In the genomic region with DNA sequence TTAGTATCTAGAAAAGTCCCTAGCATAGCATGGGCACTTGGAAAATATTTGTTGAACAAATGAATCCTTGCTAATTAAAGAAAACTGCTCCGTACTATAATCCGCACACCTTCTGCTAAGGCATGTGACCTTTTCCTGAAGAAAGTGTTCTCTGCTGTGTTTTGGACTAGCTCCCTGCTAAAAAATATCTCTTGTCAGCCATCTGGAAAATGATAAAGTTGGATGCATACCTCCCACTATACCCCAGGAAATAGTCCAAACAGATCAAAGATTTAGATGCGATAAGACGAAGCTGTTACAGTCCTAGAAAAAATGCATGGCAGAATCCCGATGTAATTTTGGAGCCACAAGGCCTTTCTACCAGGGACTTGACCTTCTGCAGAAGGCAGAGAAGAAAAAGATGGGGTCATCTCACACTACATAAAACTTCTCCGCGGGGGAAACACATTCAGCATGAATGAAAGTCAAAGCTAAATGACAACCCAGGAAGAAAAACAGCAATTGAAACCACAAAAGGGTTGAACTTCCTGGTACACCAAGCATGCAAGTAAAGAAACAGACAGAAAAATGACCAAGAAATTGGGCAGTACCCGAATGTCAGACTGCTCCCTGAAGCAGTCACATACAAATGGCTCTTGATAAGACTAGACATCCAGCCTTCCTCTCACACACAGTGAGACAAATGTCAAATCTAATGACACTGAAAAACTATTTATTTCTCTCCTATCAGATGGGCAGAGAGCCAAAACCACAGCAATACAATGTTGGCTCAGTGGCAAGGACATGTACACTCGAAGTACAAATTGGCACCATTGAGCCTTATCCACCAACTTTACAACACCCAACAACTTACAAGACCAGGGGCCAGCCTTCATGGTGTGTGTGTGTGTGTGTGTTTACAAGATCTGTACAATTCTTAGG, we compare ENCODE assay signal across 11 mouse cellular contexts. TPM values are rescaled to one million over a fixed set of nuclear protein-coding genes. Genes with fewer than 3 reads are reported as not detected.
DNase-seq lines count a peak whose midpoint lies in the region; ATAC-seq and TF ChIP-seq lines count a peak whose summit lies in the region.
"Had no signal": no experiment of that assay in that cellular context is flagged by ENCODE, and none has a peak within 500 bp of the region (broad histone marks: within the 10 kb centered on the region; RNA-seq: fewer than 3 reads in every experiment).

No protein-coding gene starts in this region.

- no peak overlapping the region for H3K9ac ChIP-seq in MEL (ENCODE audit: control insufficient read depth, low read depth, low read length, poor library complexity, severe bottlenecking)
- H3K9ac ChIP-seq in midbrain, embryonic 13.5 days (replicated peaks) = no peak overlapping the region

- peak overlapping the region; percentile 46; the same call in 1 of the 2 replicates for H3K27ac ChIP-seq in layer of hippocampus, adult 2 months
- H3K27ac ChIP-seq in MEL (ENCODE audit: control insufficient read depth, low read depth, low read length) = no peak overlapping the region
- H3K27ac ChIP-seq in cortical plate, adult 2 months (ENCODE audit: insufficient read depth, low read length) = peak overlapping the region; percentile 87
- H3K27ac ChIP-seq in midbrain, embryonic 13.5 days = no peak overlapping the region

- H3K4me2 ChIP-seq in midbrain, embryonic 13.5 days (replicated peaks) = no peak overlapping the region

- peak in 1 of 2 experiments; percentile 40; a peak in 1 of 4 replicates for TF ChIP-seq EP300 in MEL (IDR thresholded peaks at IDR 0.05; ENCODE audit: low read depth in 1 of 2, low read length in 2 of 2)

- peak; percentile 26 for ATAC-seq in megakaryocyte, adult 5-6 weeks (ENCODE audit: poor library complexity, severe bottlenecking)
- ATAC-seq in midbrain, embryonic 13.5 days = no peak
- ATAC-seq: Patski had no signal

- H3K79me2 ChIP-seq in MEL (ENCODE audit: control insufficient read depth, insufficient read depth, low read length, poor library complexity) = no peaks in the 10 kb centered on the region

- no peak for TF ChIP-seq POLR2A in MEL (IDR thresholded peaks at IDR 0.05; ENCODE audit: control insufficient read depth in 1 of 2, insufficient read depth in 1 of 2, low read depth in 1 of 2, low read length in 2 of 2, poor library complexity in 1 of 2)
- TF ChIP-seq POLR2A in cortical plate, adult 2 months (IDR thresholded peaks at IDR 0.05; ENCODE audit: extremely low read depth, insufficient read depth, low read length) = no peak

- WGBS in midbrain, embryonic 13.5 days = 83% methylated on average over 9 of the region's 9 CpGs

- H3K9me3 ChIP-seq in MEL (replicated peaks; ENCODE audit: insufficient read depth, low read length) = no peaks in the 10 kb centered on the region
- H3K9me3 ChIP-seq in midbrain, embryonic 13.5 days = no peaks in the 10 kb centered on the region

- TF ChIP-seq RAD21 in MEL (IDR thresholded peaks at IDR 0.05; ENCODE audit: low read depth, low read length) = no peak

- peaks cover 5 to 13% of the 10 kb centered on the region in 2 experiments for H3K4me1 ChIP-seq in MEL (ENCODE audit: control insufficient read depth in 1 of 2, insufficient read depth in 2 of 2, low read length in 2 of 2)
- peaks cover 3% of the 10 kb centered on the region; the same call in 1 of the 2 replicates for H3K4me1 ChIP-seq in cortical plate, adult 2 months (ENCODE audit: control insufficient read depth, insufficient read depth, low read length)
- H3K4me1 ChIP-seq in midbrain, embryonic 13.5 days (replicated peaks) = no peaks in the 10 kb centered on the region

- peaks cover 0 to 12% of the 10 kb centered on the region in 2 experiments; a peak in 2 of 4 replicates for H3K36me3 ChIP-seq in MEL (ENCODE audit: control insufficient read depth in 1 of 2, insufficient read depth in 2 of 2, low read length in 2 of 2)
- H3K36me3 ChIP-seq in midbrain, embryonic 13.5 days = no peaks in the 10 kb centered on the region

- no peak overlapping the region for H3K4me3 ChIP-seq in layer of hippocampus, adult 2 months
- no peak overlapping the region for H3K4me3 ChIP-seq in MEL (ENCODE audit: control insufficient read depth in 1 of 2, insufficient read depth in 1 of 2, low read depth in 2 of 2, low read length in 2 of 2)
- H3K4me3 ChIP-seq in cortical plate, adult 2 months (ENCODE audit: insufficient read depth, low read length) = no peak overlapping the region
- no peak overlapping the region for H3K4me3 ChIP-seq in midbrain, embryonic 13.5 days (replicated peaks)

- H3K27me3 ChIP-seq in MEL (ENCODE audit: control insufficient read depth in 1 of 2, insufficient read depth in 2 of 2, low read length in 2 of 2) = no peaks in the 10 kb centered on the region; a peak in 1 of 4 replicates
- H3K27me3 ChIP-seq in midbrain, embryonic 13.5 days = no peaks in the 10 kb centered on the region
- H3K27me3 ChIP-seq: Patski had no signal

- DNase-seq in layer of hippocampus, adult 2 months (ENCODE audit: low spot score in 2 of 2) = peak in 1 of 2 experiments; percentile 32
- no peak for DNase-seq in layer of hippocampus, adult 9-10 months (ENCODE audit: low spot score)
- DNase-seq in MEL (ENCODE audit: low read depth, low spot score) = peak; percentile 72
- no peak for DNase-seq in yolk sac, embryonic 10.5 days (ENCODE audit: low spot score)
- DNase-seq in cerebellum, postnatal 4 days (ENCODE audit: low spot score in 2 of 2) = no peak
- DNase-seq: cerebellum, postnatal 10 days had no signal

- no peak for TF ChIP-seq CTCF in layer of hippocampus, adult 2 months (conservative IDR thresholded peaks at IDR 0.05)
- TF ChIP-seq CTCF in MEL (IDR thresholded peaks at IDR 0.05 in 2 of 3, conservative IDR thresholded peaks at IDR 0.05 in 1 of 3; ENCODE audit: control insufficient read depth in 1 of 3, insufficient read depth in 1 of 3, low read depth in 2 of 3, low read length in 3 of 3, poor library complexity in 1 of 3, severe bottlenecking in 1 of 3) = no peak
- TF ChIP-seq CTCF in cortical plate, adult 2 months (IDR thresholded peaks at IDR 0.05; ENCODE audit: extremely low read depth, insufficient read depth, low read length) = no peak

TF ChIP-seq in MEL, 35 proteins besides CTCF, POLR2A, EP300 and RAD21:
- no peak for TF ChIP-seq NELFE (IDR thresholded peaks at IDR 0.05; ENCODE audit: low read depth, low read length)
- TF ChIP-seq ZKSCAN1 (IDR thresholded peaks at IDR 0.05; ENCODE audit: low read depth, low read length) = no peak
- peak; percentile 45; the same call in 1 of the 2 replicates for TF ChIP-seq MAFK (IDR thresholded peaks at IDR 0.05; ENCODE audit: borderline replicate concordance, low read depth, low read length)
- TF ChIP-seq GATA1 (IDR thresholded peaks at IDR 0.05; ENCODE audit: low read depth, low read length) = peak; percentile 94
- TF ChIP-seq ETS1 (IDR thresholded peaks at IDR 0.05; ENCODE audit: low read depth, low read length) = peak; percentile 57
- peak; percentile 47; the same call in 1 of the 2 replicates for TF ChIP-seq MEF2A (IDR thresholded peaks at IDR 0.05; ENCODE audit: extremely low read depth, insufficient replicate concordance, low read depth, low read length, poor library complexity, severe bottlenecking)
- peak; percentile 80 for TF ChIP-seq RCOR1 (IDR thresholded peaks at IDR 0.05; ENCODE audit: low read depth, low read length)

RNA-seq across cellular contexts. Expression of a gene that starts 29.3 kb away (rescaled TPM):
- 10 to 100 TPM; 69.4 to 77.1 TPM for total RNA-seq in layer of hippocampus, adult 2 months (2021)
- total RNA-seq in MEL (2012; rRNA removed) = 136 and 161 TPM in 2 replicates
- polyA plus RNA-seq in MEL (2012; ENCODE audit: insufficient read depth in 1 of 2, insufficient read length in 2 of 2, low read depth in 1 of 2, low replicate concordance in 2 of 2, missing spikeins in 1 of 2) = 100 to 1,000 TPM; 213 to 835 TPM
- polyA plus RNA-seq in cortical plate, adult 2 months (2012; rRNA removed) = 84.6 and 85.6 TPM in 2 replicates
- 145 and 164 TPM in 2 replicates for total RNA-seq in megakaryocyte, adult 5-6 weeks (2015)
- total RNA-seq in megakaryocyte, adult 5-6 weeks (2017) = 178 and 195 TPM in 2 replicates
- 64.7 and 66.5 TPM in 2 replicates for polyA plus RNA-seq in midbrain, embryonic 13.5 days (2015; fragmentation: Nextera tagmentation; extraction: Ambion mirVana)

RNA-seq across cellular contexts. Expression of a gene that starts 29.5 kb away (rescaled TPM):
- total RNA-seq in layer of hippocampus, adult 2 months (2021) = 1 to 10 TPM; 4.7 to 4.8 TPM
- 14.1 and 16.8 TPM in 2 replicates for total RNA-seq in MEL (2012; rRNA removed)
- polyA plus RNA-seq in MEL (2012; ENCODE audit: insufficient read depth in 1 of 2, insufficient read length in 2 of 2, low read depth in 1 of 2, low replicate concordance in 2 of 2, missing spikeins in 1 of 2) = 10 to 100 TPM in 1 of 2 experiments, not detected in 1; 20.3 TPM
- 5.6 and 5.9 TPM in 2 replicates for polyA plus RNA-seq in cortical plate, adult 2 months (2012; rRNA removed)
- total RNA-seq in megakaryocyte, adult 5-6 weeks (2015) = 6.8 and 9.4 TPM in 2 replicates
- 12.8 and 13.2 TPM in 2 replicates for total RNA-seq in megakaryocyte, adult 5-6 weeks (2017)
- polyA plus RNA-seq in midbrain, embryonic 13.5 days (2015; fragmentation: Nextera tagmentation; extraction: Ambion mirVana) = 12.9 and 13.0 TPM in 2 replicates

RNA-seq across cellular contexts. Expression of a gene that starts 31.9 kb away (rescaled TPM):
- total RNA-seq in layer of hippocampus, adult 2 months (2021) = 1 to 10 TPM; 1.1 TPM
- total RNA-seq in MEL (2012; rRNA removed) = not detected in 2 replicates
- polyA plus RNA-seq in MEL (2012; ENCODE audit: insufficient read depth in 1 of 2, insufficient read length in 2 of 2, low read depth in 1 of 2, low replicate concordance in 2 of 2, missing spikeins in 1 of 2) = not detected
- 15.0 and 16.4 TPM in 2 replicates for polyA plus RNA-seq in cortical plate, adult 2 months (2012; rRNA removed)
- not detected in 2 replicates for total RNA-seq in megakaryocyte, adult 5-6 weeks (2015)
- total RNA-seq in megakaryocyte, adult 5-6 weeks (2017) = not detected in 2 replicates
- not detected in 2 replicates for polyA plus RNA-seq in midbrain, embryonic 13.5 days (2015; fragmentation: Nextera tagmentation; extraction: Ambion mirVana)
- polyA plus RNA-seq: liver, adult 2 months; Patski had no signal

Comparison
In these comparisons a context has a peak if more than half of its experiments do, and no peak if none do; other contexts are left out.
1. H3K27ac ChIP-seq: peak in layer of hippocampus, adult 2 months (single experiment) and cortical plate, adult 2 months (single experiment); none in MEL (single experiment) and midbrain, embryonic 13.5 days (single experiment).